Mouse (Mus musculus) embryo, embryonic 10.5 days (tissue): ENCODE measurements around the gene Keap1.
"Not testable (repeated sequence)": the region's sequence is repeated elsewhere in the genome, so short reads cannot be mapped to it uniquely, and the experiment has no call there.

ENCODE experiments used
- DNase-seq: peaks from one replicate; pipeline ENCODE4 v3.0.0-alpha.2; 2015; ENCODE audit warnings: low spot score

The Keap1 gene

GRCm38 (mm10) chr9:21238733-21239464, at the start of gene Keap1:
Gene Keap1, minus strand, starts transcription at chr9:21239361.
- DNase-seq: peak; percentile 87

GRCm38 (mm10) chr9:21288404-21289336, 49.5 kb upstream of the Keap1 start:
- no peak for DNase-seq

GRCm38 (mm10) chr9:21287571-21288402, 48.6 kb upstream of the Keap1 start, which contains the start of gene Kri1:
Gene Kri1, minus strand, starts transcription at chr9:21287969.
- DNase-seq: peak; percentile 98

- no peak for DNase-seq
Measured at GRCm38 (mm10) chr9:21286753-21287152, 47.6 kb upstream of the Keap1 start.

GRCm38 (mm10) chr9:21283994-21284393, 44.8 kb upstream of the Keap1 start:
- DNase-seq: no peak

- no peak for DNase-seq
Measured at GRCm38 (mm10) chr9:21283591-21283990, 44.4 kb upstream of the Keap1 start.

GRCm38 (mm10) chr9:21277776-21278175, 38.6 kb upstream of the Keap1 start:
- DNase-seq: no peak

GRCm38 (mm10) chr9:21276307-21276706, 37.1 kb upstream of the Keap1 start:
- no peak for DNase-seq

- DNase-seq: no peak
Measured at GRCm38 (mm10) chr9:21275727-21276126, 36.6 kb upstream of the Keap1 start.

GRCm38 (mm10) chr9:21275013-21275710, 36.0 kb upstream of the Keap1 start:
- no peak for DNase-seq

GRCm38 (mm10) chr9:21274336-21274735, 35.2 kb upstream of the Keap1 start:
- no peak for DNase-seq

- DNase-seq: no peak
Measured at GRCm38 (mm10) chr9:21273520-21274228, 34.5 kb upstream of the Keap1 start.

- no peak for DNase-seq
Measured at GRCm38 (mm10) chr9:21273094-21273493, 33.9 kb upstream of the Keap1 start.

- DNase-seq: no peak
Measured at GRCm38 (mm10) chr9:21272391-21272790, 33.2 kb upstream of the Keap1 start.

GRCm38 (mm10) chr9:21269590-21269989, 30.4 kb upstream of the Keap1 start:
- DNase-seq: not testable (repeated sequence)

GRCm38 (mm10) chr9:21268305-21268704, 29.1 kb upstream of the Keap1 start:
- DNase-seq: no peak

GRCm38 (mm10) chr9:21266889-21267288, 27.7 kb upstream of the Keap1 start:
- DNase-seq: no peak

- DNase-seq: no peak
Measured at GRCm38 (mm10) chr9:21265611-21266010, 26.4 kb upstream of the Keap1 start.

- DNase-seq: peak; percentile 99
Measured at GRCm38 (mm10) chr9:21265000-21265561, 25.9 kb upstream of the Keap1 start, which contains the start of gene Atg4d. Gene Atg4d, plus strand, starts transcription at chr9:21265293.

GRCm38 (mm10) chr9:21264272-21264999, 25.3 kb upstream of the Keap1 start:
- DNase-seq: peak; percentile 6
